Mouse (Mus musculus): ENCODE measurements around the gene Car7. TPM values are rescaled to one million over a fixed set of nuclear protein-coding genes. Genes with fewer than 3 reads are reported as not detected.

Car7 gene
- polyA plus RNA-seq (2016; fragmentation: Nextera tagmentation; extraction: Ambion mirVana) = 1.5 and 1.6 TPM in 2 replicates

DNA sequence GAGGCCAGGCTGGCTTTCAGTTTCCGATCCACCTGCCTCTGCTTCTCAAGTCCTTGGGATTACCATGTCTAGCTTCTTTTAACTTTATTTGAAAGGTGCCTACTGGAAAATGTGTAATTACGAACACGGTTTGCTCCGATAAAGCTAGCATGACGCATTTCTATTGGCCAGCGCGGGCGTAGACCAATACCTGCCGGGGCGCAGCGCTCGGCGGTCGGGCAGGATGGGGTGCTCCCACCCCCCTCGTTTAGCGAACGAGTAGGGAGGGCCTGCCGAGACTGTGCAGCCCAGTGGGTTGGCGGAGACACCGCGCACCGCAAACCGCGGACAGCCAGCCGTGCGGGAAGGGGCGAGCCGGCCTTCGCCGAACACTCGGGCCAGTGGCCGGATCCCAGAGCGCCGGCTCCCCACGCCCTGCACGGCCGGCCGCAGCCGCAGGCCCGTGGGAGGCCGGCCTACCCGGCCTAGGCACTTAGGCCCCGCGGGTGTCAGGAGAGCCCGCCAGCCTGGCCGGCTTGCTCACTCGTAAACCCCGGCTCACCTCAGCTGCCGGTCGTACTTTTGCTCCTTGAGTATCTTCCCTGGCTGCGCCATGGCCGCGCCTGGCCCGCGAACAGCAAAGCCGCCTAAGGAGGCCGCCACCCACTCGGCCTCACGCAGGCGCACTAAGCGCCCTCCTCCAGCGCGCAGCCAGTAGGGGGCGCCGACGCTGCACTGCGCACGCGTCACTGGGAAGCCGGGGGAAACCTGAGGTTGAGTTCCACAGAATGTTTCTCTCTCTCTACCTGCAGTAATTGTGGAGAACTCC, at the start of gene Car7, which contains the start of gene Nae1:
Gene Car7 (plus strand): TSS at position 719 of the 808 bp plus-strand sequence.
Gene Nae1 (minus strand): TSS at position 667 of the 808 bp plus-strand sequence.
- WGBS = under 1% methylated on average over 70 of the region's 70 CpGs
- Histone ChIP-seq H3K9me3 (no peaks in the 10 kb centered on the region), H3K27ac (replicated peaks) (peak within 1 kb of the TSS; percentile 87), H3K4me1 (peaks cover 18% of the 10 kb centered on the region), H3K4me2 (replicated peaks) (peak within 1 kb of the TSS; percentile 57), H3K9ac (replicated peaks) (peak within 1 kb of the TSS; percentile 95), H3K4me3 (peak within 1 kb of the TSS; percentile 94), H3K36me3 (peaks cover 14% of the 10 kb centered on the region), H3K27me3 (peaks cover 24% of the 10 kb centered on the region)
- peak; percentile 94 for ATAC-seq (ENCODE audit: low FRiP score, low read depth)

- WGBS = 2% methylated on average over 63 of the region's 64 CpGs
- no peak within 1 kb of the TSS for H3K27ac ChIP-seq (replicated peaks)
- ATAC-seq (ENCODE audit: low FRiP score, low read depth) = peak; percentile 77
These were observed 25.2 kb upstream of the Car7 start, which contains the start of gene Terb1 for GRCm38 (mm10) chr8:104509061-104510006. TSS of gene Terb1 (minus strand) at chr8:104509910.

GRCm38 (mm10) chr8:104510134-104510533, 24.4 kb upstream of the Car7 start:
- Histone ChIP-seq H3K27ac (replicated peaks) (no peak overlapping the region), H3K9ac (replicated peaks) (no peak overlapping the region), H3K27me3 (peaks cover 10% of the 10 kb centered on the region; the same call in 1 of the 2 replicates), H3K36me3 (peaks cover 27% of the 10 kb centered on the region), H3K4me2 (replicated peaks) (peak overlapping the region; percentile 100), H3K9me3 (no peaks in the 10 kb centered on the region), H3K4me3 (peak overlapping the region; percentile 59; the same call in 1 of the 2 replicates), H3K4me1 (peaks cover 12% of the 10 kb centered on the region)
- peak; percentile 28; the same call in 1 of the 2 replicates for ATAC-seq (ENCODE audit: low FRiP score, low read depth)
- 78% methylated on average over 3 of the region's 3 CpGs for WGBS

More at GRCm38 (mm10) chr8:104509061-104510006, 25.2 kb upstream of the Car7 start, which contains the start of gene Terb1:
- Histone ChIP-seq H3K36me3 (peaks cover 19% of the 10 kb centered on the region), H3K4me3 (peak within 1 kb of the TSS; percentile 59), H3K4me2 (replicated peaks) (peak within 1 kb of the TSS; percentile 100), H3K9ac (replicated peaks) (peak within 1 kb of the TSS; percentile 69), H3K4me1 (peaks cover 12% of the 10 kb centered on the region), H3K9me3 (no peaks in the 10 kb centered on the region), H3K27me3 (peaks cover 10% of the 10 kb centered on the region; the same call in 1 of the 2 replicates)

DNA sequence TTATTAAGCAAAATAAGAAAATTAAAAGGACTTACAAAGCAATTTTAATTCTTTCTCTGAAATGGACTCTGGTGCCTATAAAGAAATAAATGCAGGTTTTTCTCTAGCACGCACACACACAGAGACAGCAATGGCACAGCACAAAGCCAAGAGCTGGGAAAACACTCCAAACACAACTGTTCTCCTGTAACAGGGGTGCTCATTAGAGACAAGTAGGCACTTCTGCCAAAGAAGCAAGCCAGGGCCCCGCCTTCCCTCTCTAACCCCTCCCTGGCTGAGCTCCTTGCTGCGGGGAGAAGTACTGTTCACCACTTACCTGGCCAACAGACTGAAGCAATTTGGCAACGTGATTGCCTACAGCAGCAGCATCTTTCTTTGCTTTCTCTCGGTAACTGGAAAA, 16.6 kb upstream of the Car7 start:
- no peak for ATAC-seq (ENCODE audit: low FRiP score, low read depth)
- Histone ChIP-seq H3K27ac (replicated peaks) (no peak overlapping the region), H3K4me1 (no peaks in the 10 kb centered on the region), H3K4me2 (replicated peaks) (no peak overlapping the region), H3K9me3 (no peaks in the 10 kb centered on the region), H3K36me3 (peaks cover 72% of the 10 kb centered on the region), H3K4me3 (no peak overlapping the region), H3K9ac (replicated peaks) (no peak overlapping the region), H3K27me3 (no peaks in the 10 kb centered on the region)
- WGBS = 87% methylated on average over 5 of the region's 5 CpGs

- no peak overlapping the region for H3K4me3 ChIP-seq
- no peak overlapping the region for H3K27ac ChIP-seq (replicated peaks)
- H3K4me1 ChIP-seq = peaks cover 10% of the 10 kb centered on the region
- H3K9ac ChIP-seq (replicated peaks) = no peak overlapping the region
- H3K36me3 ChIP-seq = peaks cover 42% of the 10 kb centered on the region
- 90% methylated on average over 6 of the region's 6 CpGs for WGBS
- H3K27me3 ChIP-seq = no peaks in the 10 kb centered on the region
- no peaks in the 10 kb centered on the region for H3K9me3 ChIP-seq
- no peak overlapping the region for H3K4me2 ChIP-seq (replicated peaks)
- ATAC-seq (ENCODE audit: low FRiP score, low read depth) = no peak
These were observed 4.8 kb upstream of the Car7 start for GRCm38 (mm10) chr8:104529671-104530070.

GRCm38 (mm10) chr8:104533551-104533950, 938 bp upstream of the Car7 start:
- Histone ChIP-seq H3K36me3 (peaks cover 16% of the 10 kb centered on the region), H3K9me3 (no peaks in the 10 kb centered on the region), H3K9ac (replicated peaks) (peak overlapping the region; percentile 95), H3K27ac (replicated peaks) (no peak overlapping the region), H3K27me3 (peaks cover 18% of the 10 kb centered on the region), H3K4me1 (peaks cover 18% of the 10 kb centered on the region), H3K4me3 (peak overlapping the region; percentile 94), H3K4me2 (replicated peaks) (peak overlapping the region; percentile 57)
- peak; percentile 8; the same call in 1 of the 2 replicates for ATAC-seq (ENCODE audit: low FRiP score, low read depth)
- 25% methylated on average over 7 of the region's 7 CpGs for WGBS

- WGBS = 12% methylated on average over 9 of the region's 9 CpGs
- peaks cover 30% of the 10 kb centered on the region for H3K27me3 ChIP-seq
- ATAC-seq (ENCODE audit: low FRiP score, low read depth) = peak; percentile 57
- no peak overlapping the region for H3K27ac ChIP-seq (replicated peaks)
- peak overlapping the region; percentile 95; the same call in 1 of the 2 replicates for H3K9ac ChIP-seq (replicated peaks)
- H3K4me3 ChIP-seq = peak overlapping the region; percentile 94
- H3K4me1 ChIP-seq = peaks cover 18% of the 10 kb centered on the region
- peak overlapping the region; percentile 57 for H3K4me2 ChIP-seq (replicated peaks)
- no peaks in the 10 kb centered on the region for H3K9me3 ChIP-seq
- peaks cover 9% of the 10 kb centered on the region for H3K36me3 ChIP-seq
These were observed 271 bp downstream of the Car7 start for GRCm38 (mm10) chr8:104534779-104535141.

- no peak for ATAC-seq (ENCODE audit: low FRiP score, low read depth)
- H3K9me3 ChIP-seq = no peaks in the 10 kb centered on the region
- no peak overlapping the region; the same call in 1 of the 2 replicates for H3K9ac ChIP-seq (replicated peaks)
- H3K4me1 ChIP-seq = peaks cover 20% of the 10 kb centered on the region
- H3K27me3 ChIP-seq = peaks cover 36% of the 10 kb centered on the region
- WGBS = 45% methylated on average over 7 of the region's 7 CpGs
- H3K4me3 ChIP-seq = no peak overlapping the region
- no peak overlapping the region for H3K27ac ChIP-seq (replicated peaks)
- 0 out of 2 replicates have a peak, but pooled peaks cover 3% of the 10 kb centered on the region for H3K36me3 ChIP-seq
- H3K4me2 ChIP-seq (replicated peaks) = peak overlapping the region; percentile 57
These were observed 889 bp downstream of the Car7 start for GRCm38 (mm10) chr8:104535378-104535777.

DNA sequence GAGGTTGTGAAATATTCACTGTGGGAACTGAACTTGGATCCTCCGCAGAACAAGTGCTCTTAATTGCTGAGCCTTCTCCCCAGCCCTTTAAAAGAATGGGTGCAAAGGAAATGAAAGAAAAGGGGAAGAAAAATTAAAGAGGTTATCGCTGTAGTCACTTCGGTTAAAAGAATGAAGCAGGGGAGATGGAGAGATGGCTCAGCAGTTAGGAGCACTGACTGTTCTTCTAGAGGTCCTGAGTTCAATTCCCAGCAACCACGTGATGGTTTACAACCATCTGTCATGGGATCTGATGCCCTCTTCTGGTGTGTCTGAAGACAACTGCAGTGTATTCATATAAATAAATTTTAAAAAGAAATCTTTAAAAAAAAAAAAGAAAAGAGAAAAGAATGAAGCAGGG, 1.5 kb downstream of the Car7 start:
- H3K4me1 ChIP-seq = peaks cover 26% of the 10 kb centered on the region
- H3K4me3 ChIP-seq = no peak overlapping the region
- H3K27ac ChIP-seq (replicated peaks) = no peak overlapping the region
- WGBS = 82% methylated on average over 4 of the region's 4 CpGs
- no peak overlapping the region for H3K4me2 ChIP-seq (replicated peaks)
- peaks cover 42% of the 10 kb centered on the region for H3K27me3 ChIP-seq
- H3K9ac ChIP-seq (replicated peaks) = no peak overlapping the region
- no peak for ATAC-seq (ENCODE audit: low FRiP score, low read depth)
- no peaks in the 10 kb centered on the region for H3K9me3 ChIP-seq
- H3K36me3 ChIP-seq = 0 out of 2 replicates have a peak, but pooled peaks cover 3% of the 10 kb centered on the region

GRCm38 (mm10) chr8:104538896-104539295, 4.4 kb downstream of the Car7 start:
- Histone ChIP-seq H3K9me3 (no peaks in the 10 kb centered on the region), H3K27me3 (peaks cover 71% of the 10 kb centered on the region), H3K27ac (replicated peaks) (no peak overlapping the region), H3K4me3 (no peak overlapping the region), H3K4me2 (replicated peaks) (no peak overlapping the region), H3K36me3 (no peaks in the 10 kb centered on the region), H3K9ac (replicated peaks) (no peak overlapping the region), H3K4me1 (peaks cover 24% of the 10 kb centered on the region)
- ATAC-seq (ENCODE audit: low FRiP score, low read depth) = no peak
- WGBS = 91% methylated on average over 4 of the region's 4 CpGs

DNA sequence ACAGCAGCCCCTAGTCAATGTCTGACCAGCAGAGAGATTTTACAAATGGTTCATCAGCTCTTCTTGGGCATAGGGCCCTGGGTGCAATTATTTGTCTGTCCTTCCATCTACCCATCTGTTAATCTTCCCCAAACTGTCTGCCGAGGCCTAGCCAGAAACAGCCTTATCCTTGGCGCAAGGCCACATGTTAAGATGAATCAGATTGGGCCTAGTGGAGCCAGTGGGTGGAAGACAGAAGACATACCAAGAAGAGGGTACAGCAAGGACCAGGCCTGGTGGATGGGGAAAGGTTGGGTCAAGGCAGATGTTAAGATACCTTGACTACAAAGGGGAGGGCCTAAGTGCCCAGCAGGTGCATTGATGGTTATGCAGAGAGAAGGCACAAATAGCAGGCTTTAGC, 5.1 kb downstream of the Car7 start:
- 93% methylated on average over 2 of the region's 2 CpGs for WGBS
- no peak overlapping the region for H3K9ac ChIP-seq (replicated peaks)
- peaks cover 24% of the 10 kb centered on the region for H3K4me1 ChIP-seq
- no peak overlapping the region for H3K4me2 ChIP-seq (replicated peaks)
- peaks cover 77% of the 10 kb centered on the region for H3K27me3 ChIP-seq
- no peak overlapping the region for H3K27ac ChIP-seq (replicated peaks)
- no peak for ATAC-seq (ENCODE audit: low FRiP score, low read depth)
- H3K4me3 ChIP-seq = no peak overlapping the region
- no peaks in the 10 kb centered on the region for H3K36me3 ChIP-seq
- H3K9me3 ChIP-seq = no peaks in the 10 kb centered on the region
